Mouse (Mus musculus) cortical plate, adult 2 months (tissue): ENCODE results near the gene Setd1a. TPM values are rescaled to one million over a fixed set of nuclear protein-coding genes. Genes with fewer than 3 reads are reported as not detected.

Source experiments
- H3K27ac ChIP-seq: fragments of 200-500 bp; 2 replicates; pipeline ENCODE4 v1.5.1; 2012; ENCODE audit warnings: low read length, control low read depth, inconsistent platforms; ENCODE audit not compliant: insufficient read depth
- H3K4me1 ChIP-seq: fragments of 200-500 bp; 2 replicates; pipeline ENCODE4 v1.6.1; 2011; ENCODE audit warnings: low read length; ENCODE audit not compliant: control insufficient read depth, insufficient read depth
- H3K4me3 ChIP-seq: fragments of 200-500 bp; 2 replicates; pipeline ENCODE4 v1.5.1; 2011; ENCODE audit warnings: mild to moderate bottlenecking, low read length, control low read depth; ENCODE audit not compliant: insufficient read depth
- CTCF ChIP-seq: fragments of 200-500 bp; IDR thresholded peaks from 2 replicates; pipeline ENCODE4 v1.5.1; 2011; ENCODE audit warnings: mild to moderate bottlenecking, control low read depth, low read length; ENCODE audit not compliant: insufficient read depth; ENCODE audit errors: extremely low read depth
- POLR2A ChIP-seq: fragments of 200-500 bp; IDR thresholded peaks from 2 replicates; pipeline ENCODE4 v1.6.1; 2011; ENCODE audit warnings: mild to moderate bottlenecking, low read length, control low read depth; ENCODE audit not compliant: insufficient read depth; ENCODE audit errors: extremely low read depth
- polyA plus RNA-seq: library from polyadenylated mRNA; depleted of rRNA; stranded (reverse); fragments of >200 nt; gene quantifications from 2 replicates; pipeline ENCODE4 v1.2.3, GENCODE M21; 2012

Gene Setd1a
- polyA plus RNA-seq, 1 experiment = 15.7 TPM

DNA sequence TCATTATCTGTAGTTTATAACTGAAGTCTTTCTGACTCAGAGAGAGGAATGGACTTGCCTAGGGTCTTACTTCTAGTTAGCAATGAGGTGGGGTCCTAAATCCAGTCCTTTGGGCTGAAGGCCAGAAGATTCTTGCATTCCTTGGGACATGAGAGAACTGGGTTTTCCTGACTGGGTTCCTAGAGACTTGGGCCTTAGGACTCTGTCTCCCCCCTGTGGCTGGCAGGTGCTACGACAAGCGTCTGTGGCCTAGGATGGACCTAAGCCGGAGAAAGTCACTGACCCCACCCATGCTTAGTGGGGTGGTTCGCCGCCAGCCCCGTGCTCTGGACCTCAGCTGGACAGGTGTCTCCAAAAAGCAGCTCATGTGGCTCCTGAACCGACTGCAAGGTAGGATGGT is 15.4 kb upstream of the Setd1a start:
- Histone ChIP-seq H3K27ac (no peak overlapping the region), H3K4me1 (peaks cover 3% of the 10 kb centered on the region; the same call in 1 of the 2 replicates), H3K4me3 (no peak overlapping the region)
- TF ChIP-seq POLR2A (no peak), CTCF (peak; percentile 89)

DNA sequence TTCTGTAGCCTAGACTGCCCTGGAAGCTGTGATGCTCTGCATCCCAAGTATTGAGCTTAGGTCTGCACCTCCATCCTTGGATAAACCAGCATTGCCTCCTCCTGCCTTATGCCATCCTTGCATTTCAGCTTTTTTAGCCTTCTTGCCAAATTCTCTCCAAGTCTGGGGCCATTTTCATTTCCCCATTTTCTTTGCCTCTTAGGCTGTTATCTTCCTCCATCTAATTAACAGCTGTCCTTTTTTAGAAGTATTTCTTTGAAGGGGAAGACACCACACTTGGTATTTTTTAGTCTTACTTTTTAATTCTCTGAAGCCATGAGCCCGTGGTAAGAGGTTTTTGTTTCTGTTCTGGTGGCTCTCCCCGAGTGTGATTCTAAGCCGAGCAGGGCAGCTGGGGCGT is 12.8 kb upstream of the Setd1a start:
- Histone ChIP-seq H3K27ac (no peak overlapping the region), H3K4me3 (no peak overlapping the region), H3K4me1 (peaks cover 2% of the 10 kb centered on the region; the same call in 1 of the 2 replicates)
- no peak for TF ChIP-seq POLR2A
- no peak for TF ChIP-seq CTCF

DNA sequence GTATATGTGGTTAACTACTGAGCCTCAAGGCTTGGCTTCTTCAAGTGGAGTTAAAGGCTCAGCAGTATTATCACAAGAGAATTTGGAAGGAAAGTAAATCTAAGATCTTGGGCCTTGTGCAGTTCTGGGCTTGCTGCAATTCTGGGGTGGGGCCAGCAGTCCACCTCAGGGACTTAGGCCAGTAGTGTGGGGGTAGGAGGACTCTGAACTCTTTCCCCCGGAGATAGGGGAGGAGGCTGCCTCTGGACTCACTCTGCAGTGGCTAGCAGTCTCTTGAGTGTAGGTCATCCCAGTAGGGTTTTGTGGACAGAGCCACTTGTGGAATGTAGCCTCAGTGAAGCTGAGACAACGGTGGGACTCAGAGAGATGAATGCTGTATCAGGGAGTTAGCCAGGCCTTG is 10.7 kb upstream of the Setd1a start:
- Histone ChIP-seq H3K27ac (no peak overlapping the region), H3K4me1 (no peaks in the 10 kb centered on the region; the same call in 1 of the 2 replicates), H3K4me3 (no peak overlapping the region)
- TF ChIP-seq CTCF = no peak
- no peak for TF ChIP-seq POLR2A

DNA sequence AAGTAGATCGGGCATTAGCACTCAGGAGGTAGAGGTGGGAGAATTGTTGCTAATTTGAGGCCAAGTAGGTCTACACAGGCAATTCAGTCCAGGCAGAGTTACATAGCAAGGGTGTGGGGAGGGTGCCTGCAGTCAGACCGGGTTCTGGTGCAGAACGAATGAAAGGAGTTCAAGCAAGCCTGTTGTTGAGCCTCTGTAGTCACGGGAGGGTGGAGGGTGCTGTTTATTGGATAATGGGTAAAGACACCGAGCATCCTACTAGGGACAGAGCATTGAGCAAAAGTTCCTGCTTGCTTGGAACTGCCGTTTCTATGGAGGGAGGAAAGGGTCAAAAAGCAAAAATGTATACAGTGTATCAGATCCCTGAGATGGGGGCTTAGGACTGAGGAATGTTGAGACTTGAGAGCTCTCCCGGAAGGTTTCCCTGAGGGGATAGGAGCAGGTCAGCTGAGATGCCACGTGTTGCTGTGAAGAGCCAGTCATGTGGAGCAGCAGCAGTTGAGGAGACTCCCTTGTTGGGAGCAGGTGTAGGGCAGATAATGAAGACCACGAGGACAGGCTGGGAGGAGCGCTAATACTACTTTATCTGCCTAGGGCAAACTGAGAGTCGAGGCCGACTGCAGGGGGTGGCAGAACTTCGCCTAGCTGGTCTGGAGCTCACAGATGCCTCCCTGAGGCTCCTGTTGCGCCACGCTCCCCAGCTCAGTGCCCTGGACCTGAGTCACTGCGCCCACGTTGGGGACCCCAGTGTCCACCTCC is 9.4 kb upstream of the Setd1a start:
- Histone ChIP-seq H3K4me1 (no peaks in the 10 kb centered on the region; the same call in 1 of the 2 replicates), H3K27ac (no peak overlapping the region), H3K4me3 (no peak overlapping the region)
- no peak for TF ChIP-seq POLR2A
- no peak for TF ChIP-seq CTCF

DNA sequence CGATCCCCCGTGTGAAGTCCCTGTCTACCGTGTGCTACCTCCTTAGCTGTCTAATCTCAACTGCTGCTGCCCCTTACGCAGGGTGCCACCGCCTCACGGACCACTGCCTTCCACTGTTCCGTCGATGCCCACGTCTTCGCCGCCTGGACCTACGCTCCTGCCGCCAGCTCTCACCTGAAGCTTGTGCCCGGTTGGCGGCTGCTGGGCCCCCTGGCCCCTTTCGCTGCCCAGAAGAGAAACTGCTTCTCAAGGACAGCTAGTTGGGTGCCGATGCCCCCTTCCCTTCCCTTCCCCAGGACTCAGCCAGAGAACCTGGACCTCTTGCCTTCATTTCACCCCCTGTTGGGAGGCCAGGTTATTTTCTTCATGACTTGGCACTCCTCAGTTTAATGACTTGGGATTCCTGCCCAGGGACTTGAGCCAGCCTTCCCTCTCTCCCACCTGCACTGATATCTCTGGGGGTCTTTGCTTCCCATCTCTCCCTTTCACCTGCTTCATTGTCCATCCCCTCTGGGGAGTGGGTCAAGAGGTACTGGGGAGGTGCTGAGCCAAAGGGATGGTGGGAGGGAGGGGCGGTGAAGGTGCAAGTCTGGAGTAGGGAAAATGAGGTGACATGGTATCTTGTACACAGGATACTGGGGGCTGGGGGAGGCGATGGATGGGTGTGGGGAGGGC is 8.7 kb upstream of the Setd1a start:
- Histone ChIP-seq H3K4me1 (no peaks in the 10 kb centered on the region; the same call in 1 of the 2 replicates), H3K27ac (no peak overlapping the region), H3K4me3 (no peak overlapping the region)
- TF ChIP-seq CTCF = no peak
- no peak for TF ChIP-seq POLR2A

DNA sequence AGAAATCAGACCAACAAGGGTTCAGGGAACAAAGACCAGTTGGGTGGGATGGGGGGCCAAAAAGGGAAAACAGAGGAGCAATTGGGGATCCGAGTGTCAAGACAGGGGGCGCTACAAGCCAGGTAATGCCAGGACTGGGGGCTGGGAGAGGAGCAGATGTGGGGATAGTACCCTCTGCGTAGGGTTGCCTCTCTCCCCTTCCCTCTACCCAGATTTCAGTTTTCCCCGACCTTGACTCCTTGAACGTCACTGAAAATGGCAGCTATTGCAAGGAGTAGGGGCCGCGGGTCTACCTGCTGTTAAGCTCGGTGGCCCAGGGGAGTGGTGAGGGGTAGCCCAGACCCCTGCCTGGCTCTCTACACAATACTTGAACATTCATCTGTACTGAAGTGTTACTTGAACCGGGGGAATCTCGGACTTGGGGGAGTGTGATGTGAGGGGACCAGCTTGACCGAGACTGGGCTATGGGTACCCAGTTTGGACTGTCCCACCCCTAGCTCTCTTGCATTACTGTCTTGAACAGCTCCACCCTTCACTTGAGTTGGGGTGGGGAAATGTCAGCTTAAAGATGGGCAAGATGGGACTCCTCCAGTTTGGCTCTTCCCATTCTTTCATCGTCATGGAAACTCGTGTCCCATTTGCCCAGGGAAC is 8.0 kb upstream of the Setd1a start:
- Histone ChIP-seq H3K27ac (no peak overlapping the region), H3K4me1 (no peaks in the 10 kb centered on the region; the same call in 1 of the 2 replicates), H3K4me3 (no peak overlapping the region)
- TF ChIP-seq CTCF = no peak
- peak; percentile 11; the same call in 1 of the 2 replicates for TF ChIP-seq POLR2A

DNA sequence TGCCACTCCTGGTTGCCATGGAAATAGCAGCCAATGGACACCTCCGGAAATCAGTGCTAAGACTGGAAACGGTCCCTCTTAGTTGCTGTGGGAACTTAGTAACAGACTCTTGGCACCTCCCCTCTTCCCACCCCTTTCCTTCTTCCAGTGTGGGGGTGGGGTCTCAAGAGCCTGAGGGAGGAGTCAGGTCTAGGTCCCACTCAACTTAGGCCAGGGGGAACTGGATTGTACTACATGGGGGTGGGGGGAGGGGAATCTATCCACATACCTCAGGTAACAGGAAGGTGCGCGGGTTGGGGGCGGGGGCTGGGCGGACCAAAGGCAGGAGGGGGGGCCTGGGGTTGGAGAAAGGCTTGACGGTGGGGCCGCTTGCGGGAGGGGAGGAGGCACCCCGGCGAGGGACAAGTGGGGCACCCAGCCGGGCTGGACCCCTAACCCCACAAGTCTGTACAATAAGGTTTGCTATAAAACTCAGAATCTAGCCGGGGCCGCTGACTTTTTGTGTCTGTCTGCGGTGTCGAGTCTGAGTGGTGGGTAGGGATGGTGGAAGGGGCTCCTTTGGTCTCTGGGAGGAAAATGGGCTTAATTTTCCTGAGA is 7.4 kb upstream of the Setd1a start:
- TF ChIP-seq POLR2A = no peak
- no peak for TF ChIP-seq CTCF
- peak overlapping the region; percentile 84 for H3K27ac ChIP-seq
- no peaks in the 10 kb centered on the region; the same call in 1 of the 2 replicates for H3K4me1 ChIP-seq
- H3K4me3 ChIP-seq = peak overlapping the region; percentile 46

DNA sequence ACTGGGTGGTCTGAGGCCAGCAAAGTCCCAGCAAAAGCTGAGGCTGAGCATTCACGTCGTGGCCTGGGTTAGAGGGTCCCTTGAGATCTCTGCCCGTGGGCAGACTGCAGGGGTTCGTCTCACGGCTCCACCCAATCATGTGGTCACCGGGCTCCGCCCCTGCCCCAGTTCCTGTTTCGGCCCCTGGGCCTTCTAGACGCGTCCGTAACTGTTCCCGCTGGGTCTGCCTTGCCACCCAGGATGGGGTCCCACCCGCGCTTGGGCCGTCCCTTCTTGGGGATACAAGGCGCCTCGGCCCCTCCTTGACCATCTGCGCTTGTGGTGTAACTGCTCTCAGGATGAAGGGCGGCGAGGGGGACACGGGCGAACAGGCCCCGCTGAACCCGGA is 6.8 kb upstream of the Setd1a start, which contains the start of gene Orai3:
TSS of gene Orai3 (plus strand) at position 165 of the 388 bp plus-strand sequence.
- Histone ChIP-seq H3K27ac (peak within 1 kb of the TSS; percentile 89), H3K4me1 (no peaks in the 10 kb centered on the region; the same call in 1 of the 2 replicates), H3K4me3 (peak within 1 kb of the TSS; percentile 46)
- TF ChIP-seq CTCF (no peak), POLR2A (peak; percentile 92)
